Mouse (Mus musculus) cerebral cortex, adult 2 months (tissue): ENCODE measurements around the gene Gsdmc3.

ENCODE experiments used
- WGBS: fragments of 180-500 bp; shearing (Covaris S2); methylation state at CpG from one replicate; pipeline ENCODE4 v1.1.7; 2018; 5-methylcytosine and 5-hydroxymethylcytosine counted together

The Gsdmc3 gene

GRCm38 (mm10) chr15:63878458-63878857, at the start of gene Gsdmc3:
Gsdmc3 (minus strand) TSS chr15:63878558.
- WGBS = 95% methylated on average over 1 of the region's 3 CpGs

- 52% methylated on average over 3 of the region's 3 CpGs for WGBS
Measured at GRCm38 (mm10) chr15:63926201-63926600, 47.8 kb upstream of the Gsdmc3 start.

- 83% methylated on average over 1 of the region's 1 CpGs for WGBS
Measured at GRCm38 (mm10) chr15:63924484-63924883, 46.1 kb upstream of the Gsdmc3 start.

- 85% methylated on average over 3 of the region's 5 CpGs for WGBS
Measured at GRCm38 (mm10) chr15:63921618-63922017, 43.3 kb upstream of the Gsdmc3 start.

- 84% methylated on average over 2 of the region's 2 CpGs for WGBS
Measured at GRCm38 (mm10) chr15:63919728-63920127, 41.4 kb upstream of the Gsdmc3 start.

GRCm38 (mm10) chr15:63916584-63916983, 38.2 kb upstream of the Gsdmc3 start:
- 82% methylated on average over 4 of the region's 4 CpGs for WGBS

- WGBS = 86% methylated on average over 2 of the region's 2 CpGs
Measured at GRCm38 (mm10) chr15:63912197-63912596, 33.8 kb upstream of the Gsdmc3 start, which contains the start of gene Gsdmc4. Gsdmc4 (minus strand) TSS chr15:63912297.

- WGBS = 28% methylated on average over 9 of the region's 9 CpGs
Measured at GRCm38 (mm10) chr15:63895560-63896353, 17.4 kb upstream of the Gsdmc3 start.

GRCm38 (mm10) chr15:63888440-63888839, 10.1 kb upstream of the Gsdmc3 start:
- 76% methylated on average over 5 of the region's 5 CpGs for WGBS

- WGBS = no CpG with 5 or more reads among the region's 5 CpGs
Measured at GRCm38 (mm10) chr15:63887949-63888348, 9.6 kb upstream of the Gsdmc3 start.

GRCm38 (mm10) chr15:63861965-63862364, 16.4 kb downstream of the Gsdmc3 start:
- 43% methylated on average over 5 of the region's 5 CpGs for WGBS
